Comparison of ENCODE assay signal across 8 mouse cellular contexts in the genomic region with DNA sequence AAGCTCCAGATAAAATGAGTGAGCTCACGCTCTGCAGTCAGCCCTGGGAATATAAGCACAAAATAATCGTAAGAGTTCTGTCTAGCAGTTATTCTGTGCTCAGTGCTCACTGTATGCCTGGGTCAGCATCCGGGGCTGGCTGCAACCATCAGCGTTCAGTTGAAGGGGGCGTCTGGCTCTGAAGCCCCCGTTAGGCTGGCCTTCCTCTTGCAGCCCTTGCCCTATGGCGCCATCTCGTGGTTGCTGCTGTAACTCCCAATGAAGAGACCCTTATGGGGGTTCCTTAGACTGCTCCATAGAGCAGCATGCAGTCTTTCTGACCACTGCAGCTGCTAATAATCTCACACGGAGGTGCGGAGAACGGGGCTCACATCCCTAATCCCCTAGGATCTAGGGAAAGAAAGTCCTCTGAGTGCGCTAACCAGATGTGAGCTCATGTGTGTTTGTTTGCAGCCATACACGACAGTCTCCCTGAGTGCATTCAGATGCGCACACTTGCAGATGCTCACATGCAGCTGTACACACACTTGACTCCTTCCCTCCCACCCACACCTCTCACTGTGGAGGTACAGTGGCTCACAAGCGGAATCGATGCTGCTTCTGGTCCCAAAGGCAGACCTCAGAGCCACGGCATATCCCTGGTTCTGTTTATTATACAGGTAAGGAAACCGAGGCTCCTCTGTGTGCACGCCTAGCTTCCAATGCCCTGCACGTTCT. TPM values are rescaled to one million over a fixed set of nuclear protein-coding genes. Genes with fewer than 3 reads are reported as not detected.
DNase-seq lines count a peak whose midpoint lies in the region; ATAC-seq and TF ChIP-seq lines count a peak whose summit lies in the region.

No protein-coding gene starts in this region.

- no peak overlapping the region for H3K9ac ChIP-seq in ES-Bruce4 (ENCODE audit: low read depth, poor library complexity, severe bottlenecking)
- no peak overlapping the region for H3K9ac ChIP-seq in forebrain, embryonic 13.5 days
- no peak overlapping the region for H3K9ac ChIP-seq in lung, embryonic 14.5 days

- peaks cover 13% of the 10 kb centered on the region for H3K36me3 ChIP-seq in ES-Bruce4 (ENCODE audit: control insufficient read depth, insufficient read depth, low read length, poor library complexity, severe bottlenecking)
- H3K36me3 ChIP-seq in forebrain, embryonic 13.5 days (ENCODE audit: poor library complexity, severe bottlenecking): peaks cover 33% of the 10 kb centered on the region
- peaks cover 21% of the 10 kb centered on the region for H3K36me3 ChIP-seq in lung, embryonic 14.5 days (ENCODE audit: insufficient read depth)

- WGBS in forebrain, embryonic 13.5 days: 35% methylated on average over 20 of the region's 20 CpGs
- WGBS in lung, embryonic 14.5 days: 26% methylated on average over 20 of the region's 20 CpGs

- no peak overlapping the region for H3K27ac ChIP-seq in ES-Bruce4 (ENCODE audit: insufficient read depth, low read length)
- H3K27ac ChIP-seq in forebrain, embryonic 13.5 days: no peak overlapping the region
- H3K27ac ChIP-seq in layer of hippocampus, adult 2 months: no peak overlapping the region
- no peak overlapping the region for H3K27ac ChIP-seq in lung, embryonic 14.5 days (ENCODE audit: low read depth)

- DNase-seq in brain, adult 2 months (ENCODE audit: low read depth, low spot score): peak; percentile 70
- DNase-seq in heart, postnatal 10 days: peak; percentile 70 to 85
- peak; percentile 32 to 83 for DNase-seq in layer of hippocampus, adult 2 months (ENCODE audit: low spot score in 2 of 2)
- peak; percentile 90 for DNase-seq in lung, embryonic 14.5 days
- DNase-seq in ovary, postnatal 36 days (ENCODE audit: low spot score): peak; percentile 64
- DNase-seq in urinary bladder, postnatal 25 days (ENCODE audit: low spot score): peak; percentile 60

- H3K27me3 ChIP-seq in ES-Bruce4 (ENCODE audit: control insufficient read depth, insufficient read depth, low read length, poor library complexity, severe bottlenecking): no peaks in the 10 kb centered on the region
- H3K27me3 ChIP-seq in forebrain, embryonic 13.5 days: peaks cover 14% of the 10 kb centered on the region
- H3K27me3 ChIP-seq in lung, embryonic 14.5 days (ENCODE audit: insufficient read depth, low read length): no peaks in the 10 kb centered on the region

- H3K4me3 ChIP-seq in ES-Bruce4 (ENCODE audit: low read depth, low read length): no peak overlapping the region
- H3K4me3 ChIP-seq in forebrain, embryonic 13.5 days: no peak overlapping the region
- H3K4me3 ChIP-seq in layer of hippocampus, adult 2 months: no peak overlapping the region
- no peak overlapping the region for H3K4me3 ChIP-seq in lung, embryonic 14.5 days (ENCODE audit: low read depth, low read length)

- intact Hi-C loops in heart, postnatal 10 days (cut with DNase I): loop anchor here (1.0 to 5.0 kb wide), 3 partner anchors 184 to 312 kb away; no protein-coding TSS in a partner anchor

- no peak for TF ChIP-seq EP300 in ES-Bruce4 (IDR thresholded peaks at IDR 0.05; ENCODE audit: insufficient read depth, low read depth, low read length)

- peak; percentile 86 for TF ChIP-seq CTCF in ES-Bruce4 (IDR thresholded peaks at IDR 0.05; ENCODE audit: low read depth, low read length)
- peak; percentile 98 for TF ChIP-seq CTCF in layer of hippocampus, adult 2 months (conservative IDR thresholded peaks at IDR 0.05)
- TF ChIP-seq CTCF in lung, embryonic 14.5 days (IDR thresholded peaks at IDR 0.05; ENCODE audit: low read depth): peak; percentile 90

- peak; percentile 89 for ATAC-seq in forebrain, embryonic 13.5 days
- ATAC-seq in lung, embryonic 14.5 days (ENCODE audit: insufficient read depth): peak; percentile 79

- no peaks in the 10 kb centered on the region for H3K9me3 ChIP-seq in ES-Bruce4 (replicated peaks; ENCODE audit: control insufficient read depth, insufficient read depth, low read length, poor library complexity, severe bottlenecking)
- H3K9me3 ChIP-seq in forebrain, embryonic 13.5 days (replicated peaks): no peaks in the 10 kb centered on the region
- no peaks in the 10 kb centered on the region for H3K9me3 ChIP-seq in lung, embryonic 14.5 days (ENCODE audit: low read depth, low read length)

- H3K4me2 ChIP-seq in forebrain, embryonic 13.5 days: 0 out of 2 replicates have a peak overlapping the region, but pooled peaks have one; percentile 17
- H3K4me2 ChIP-seq in lung, embryonic 14.5 days: peak overlapping the region; percentile 38; the same call in 1 of the 2 replicates

- H3K4me1 ChIP-seq in ES-Bruce4 (ENCODE audit: control insufficient read depth, insufficient read depth, low read length): no peaks in the 10 kb centered on the region
- peaks cover 5% of the 10 kb centered on the region; the same call in 1 of the 2 replicates for H3K4me1 ChIP-seq in forebrain, embryonic 13.5 days
- no peaks in the 10 kb centered on the region for H3K4me1 ChIP-seq in lung, embryonic 14.5 days (ENCODE audit: insufficient read depth)

- no peak for TF ChIP-seq POLR2A in ES-Bruce4 (IDR thresholded peaks at IDR 0.05; ENCODE audit: insufficient read depth, low read length)

RNA-seq across cellular contexts. Expression of a gene that starts 39.7 kb away (rescaled TPM):
- polyA plus RNA-seq in ES-Bruce4 (2011; ENCODE audit: insufficient read depth, insufficient read length, low read depth, missing spikeins): 78.2 and 83.3 TPM in 2 replicates
- polyA plus RNA-seq in forebrain, embryonic 13.5 days (2015; fragmentation: Nextera tagmentation; extraction: Ambion mirVana): 27.4 and 31.0 TPM in 2 replicates
- total RNA-seq in heart, postnatal 10 days (2021): 10 to 100 TPM; 21.7 to 21.8 TPM
- 10 to 100 TPM; 27.6 to 28.2 TPM for total RNA-seq in layer of hippocampus, adult 2 months (2021)
- polyA plus RNA-seq in lung, embryonic 14.5 days (2014; fragmentation: Nextera tagmentation; extraction: Ambion mirVana): 38.6 and 41.4 TPM in 2 replicates
